Mouse (Mus musculus): ENCODE results near the gene Ftsj1. TPM values are rescaled to one million over a fixed set of nuclear protein-coding genes. Genes with fewer than 3 reads are reported as not detected.
A peak's percentile ranks its signal among the peaks of the same experiment; 100 is the strongest.

Gene Ftsj1
- total RNA-seq, 4 experiments from 2014 or later: 22.0 to 31.7 (median 26.1) TPM

GRCm38 (mm10) chrX:8219651-8220050, 32.6 kb downstream of the Ftsj1 start:
- DNase-seq (ENCODE audit: low spot score in 2 of 2): no peak

DNA sequence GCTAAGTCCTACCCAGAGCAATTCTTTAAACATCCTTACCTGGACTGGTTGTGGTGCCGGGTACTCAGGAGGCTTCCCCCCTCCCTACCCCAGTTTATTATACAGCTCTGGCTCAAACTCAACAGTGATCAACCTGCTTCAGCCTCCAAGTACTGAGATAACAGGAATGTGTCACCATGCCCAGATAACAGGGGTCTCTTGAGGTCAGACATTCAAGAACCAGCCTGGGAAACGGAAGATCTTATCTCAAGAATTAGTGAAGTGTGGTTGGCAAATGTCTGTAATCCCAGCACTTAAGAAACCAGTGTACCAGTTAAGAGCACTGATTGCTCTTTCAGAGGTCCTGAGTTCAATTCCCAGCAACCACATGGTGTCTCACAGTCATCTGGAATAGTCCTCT, 34.1 kb downstream of the Ftsj1 start:
- DNase-seq (ENCODE audit: low spot score in 2 of 2): no peak

GRCm38 (mm10) chrX:8217383-8217782, 34.8 kb downstream of the Ftsj1 start:
- peak; percentile 15 to 31 for DNase-seq (ENCODE audit: low spot score in 2 of 2)

DNA sequence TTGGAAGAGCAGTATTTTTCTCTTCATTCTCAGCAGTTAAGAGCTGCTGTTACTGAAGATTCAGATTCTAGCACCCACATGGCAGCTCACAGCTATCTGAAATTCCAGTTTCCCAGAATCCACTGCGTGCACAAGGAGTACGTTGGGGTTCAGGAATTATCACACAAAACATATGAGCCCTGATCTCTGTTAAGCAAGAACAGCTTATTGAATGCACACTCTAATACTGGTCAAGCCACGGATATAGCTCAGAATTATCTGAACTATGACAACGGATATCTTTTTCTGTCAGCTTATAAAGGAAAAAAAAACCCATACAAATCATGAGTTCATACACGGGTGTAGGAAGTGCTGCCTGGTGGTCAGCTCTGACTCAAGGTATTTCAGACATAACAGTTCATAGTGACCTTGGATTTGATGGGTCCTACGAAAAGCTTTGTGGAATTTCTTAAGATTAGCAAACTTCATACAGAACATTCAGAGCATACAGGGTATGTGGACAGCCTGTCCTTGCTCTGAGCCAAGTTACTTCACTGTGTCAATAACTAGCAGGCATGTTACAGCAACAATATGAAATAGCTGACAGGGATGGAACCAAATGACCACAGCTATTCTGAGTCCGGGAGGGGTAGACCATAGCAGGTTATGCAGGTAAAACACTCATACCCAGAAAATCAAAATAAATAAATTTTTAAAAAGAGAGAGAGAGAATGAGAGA, 40.6 kb downstream of the Ftsj1 start:
- no peak for DNase-seq (ENCODE audit: low spot score in 2 of 2)

- DNase-seq (ENCODE audit: low spot score in 2 of 2): no peak
Measured at GRCm38 (mm10) chrX:8209720-8210119, 42.5 kb downstream of the Ftsj1 start.

DNA sequence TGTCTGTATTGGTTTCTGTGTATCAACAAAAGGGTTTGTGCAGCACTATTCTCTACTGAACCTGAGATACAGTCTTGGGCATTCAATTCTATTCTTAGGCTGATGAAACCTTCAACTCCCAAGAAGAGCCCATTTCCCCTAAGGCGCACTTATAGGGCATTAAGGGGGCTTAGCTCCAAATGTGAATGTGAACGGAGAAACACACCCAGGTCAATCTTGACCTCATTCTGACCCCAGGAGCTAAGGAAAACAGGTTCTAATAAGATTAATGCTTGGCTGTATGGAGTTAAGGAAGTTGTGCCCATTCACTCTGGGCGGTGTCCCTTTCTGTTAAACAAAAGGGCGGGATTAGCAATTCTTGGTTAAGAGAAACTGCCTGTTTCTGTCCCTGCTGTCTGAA, 45.0 kb downstream of the Ftsj1 start:
- DNase-seq (ENCODE audit: low spot score in 2 of 2): no peak

- no peak for DNase-seq (ENCODE audit: low spot score in 2 of 2)
Measured at GRCm38 (mm10) chrX:8206694-8207197, 45.5 kb downstream of the Ftsj1 start.

DNA sequence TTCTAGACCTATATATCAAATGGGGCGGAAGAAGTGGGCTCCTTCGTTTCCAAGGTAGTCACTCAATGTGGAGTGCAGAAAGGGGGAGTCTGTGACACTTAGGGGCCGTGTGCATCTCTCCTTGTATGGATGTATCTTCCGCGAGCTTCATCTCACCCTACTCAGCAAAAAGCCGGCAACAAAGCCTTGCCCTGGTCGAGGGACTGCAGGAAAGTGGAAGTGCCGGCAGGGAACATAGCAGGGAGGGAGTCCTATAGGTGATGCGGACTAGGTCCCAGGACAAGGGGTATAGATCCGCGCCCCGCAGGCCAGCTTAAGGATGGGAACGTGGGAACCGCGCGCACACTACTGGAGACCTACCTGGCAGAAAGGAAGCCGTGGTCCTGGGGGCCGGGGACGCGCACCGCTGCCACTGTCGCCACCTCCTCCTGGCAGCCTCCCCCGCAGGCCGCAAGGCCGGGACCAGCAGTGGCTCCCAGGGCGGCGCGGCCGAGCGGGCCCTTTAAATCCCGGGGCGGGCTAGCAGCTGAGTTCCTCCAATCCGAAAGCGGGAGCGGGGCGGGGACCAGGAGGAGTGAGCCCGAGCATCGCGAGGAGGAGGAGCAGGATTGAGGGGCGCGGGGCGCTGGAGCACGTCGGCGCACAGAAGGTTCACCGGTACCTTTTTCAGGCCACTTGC, 46.1 kb downstream of the Ftsj1 start, which contains the start of gene Porcn:
Porcn (minus strand) TSS at position 511 of the 679 bp plus-strand sequence.
- DNase-seq (ENCODE audit: low spot score in 2 of 2): peak; percentile 69 to 78

- DNase-seq (ENCODE audit: low spot score in 2 of 2): peak in 1 of 2 experiments; percentile 16
Measured at GRCm38 (mm10) chrX:8205551-8205950, 46.7 kb downstream of the Ftsj1 start.

DNA sequence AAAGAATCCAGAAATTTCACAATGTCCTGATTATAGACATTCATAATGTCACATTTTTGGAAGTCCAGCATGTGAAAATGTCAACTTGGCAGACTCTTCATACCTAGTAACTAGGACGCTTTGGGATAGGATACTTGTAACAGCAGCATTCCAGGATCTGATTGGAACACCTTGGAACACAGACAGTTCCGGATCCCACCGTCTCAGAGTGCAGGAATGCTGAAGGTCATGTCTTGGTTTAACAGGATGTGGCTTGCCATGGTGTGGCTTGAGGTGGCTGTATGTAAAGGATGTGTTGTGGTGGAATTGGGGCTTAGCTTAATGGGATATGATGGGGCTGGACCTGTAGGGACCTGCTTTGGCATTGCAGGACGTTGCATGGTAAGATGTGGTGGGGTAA, 47.1 kb downstream of the Ftsj1 start:
- no peak for DNase-seq (ENCODE audit: low spot score in 2 of 2)

DNA sequence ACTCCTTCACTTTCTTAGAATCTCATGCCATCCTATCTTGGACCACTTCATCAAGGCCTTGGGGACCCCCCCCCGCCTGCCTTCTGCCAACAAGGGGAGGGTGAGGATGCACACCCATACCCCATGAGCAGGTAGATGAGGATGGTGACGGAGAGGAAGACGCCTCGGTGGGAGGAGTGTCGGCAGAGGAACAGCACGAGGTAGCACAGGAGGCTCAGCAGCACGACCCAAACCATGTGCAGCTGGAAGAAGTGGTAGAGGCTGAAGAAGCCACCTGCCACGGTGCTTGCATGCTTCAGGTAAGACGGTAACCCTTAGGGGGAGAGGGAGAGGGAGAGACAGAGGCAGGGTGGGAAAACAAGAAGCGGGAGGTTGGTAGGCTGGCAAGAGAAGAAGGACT, 48.1 kb downstream of the Ftsj1 start:
- no peak for DNase-seq (ENCODE audit: low spot score in 2 of 2)

DNA sequence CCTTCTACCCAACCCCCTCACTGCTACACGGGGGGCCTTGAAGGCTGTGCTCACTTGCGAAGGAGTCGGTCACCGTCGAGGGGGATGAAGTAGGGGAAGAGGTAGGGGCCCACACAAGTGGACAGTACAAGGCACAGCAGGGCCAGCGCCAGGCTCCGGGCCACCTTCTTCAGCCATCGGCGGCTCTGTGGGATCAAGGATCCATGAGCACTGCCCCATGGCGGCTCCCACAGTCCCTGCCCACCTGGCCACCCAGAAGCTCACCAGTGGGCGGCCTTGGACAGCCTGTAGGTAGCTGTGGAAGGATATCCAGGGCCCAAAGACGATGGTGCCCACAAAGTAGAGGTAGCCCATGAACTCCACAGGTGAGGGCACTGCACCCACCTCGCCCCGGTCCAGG, 49.1 kb downstream of the Ftsj1 start:
- DNase-seq (ENCODE audit: low spot score in 2 of 2): no peak

DNA sequence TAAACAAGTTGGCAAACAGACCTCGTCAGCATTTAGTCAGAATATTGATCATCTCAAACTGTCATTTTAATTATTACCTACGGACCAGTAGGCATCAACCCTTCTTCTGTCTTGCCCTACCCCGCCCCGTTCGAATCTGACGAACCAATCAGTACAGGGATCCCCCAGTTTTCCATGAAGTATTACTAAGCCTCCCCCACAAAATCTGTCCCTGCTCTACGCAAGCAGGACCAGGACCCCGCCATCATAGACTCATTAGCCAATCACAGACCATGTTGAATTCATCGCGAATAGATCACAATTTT, 58.8 kb downstream of the Ftsj1 start, which contains the start of gene Ebp:
Ebp (minus strand) TSS at position 94 of the 305 bp plus-strand sequence.
- peak; percentile 46 to 66 for DNase-seq (ENCODE audit: low spot score in 2 of 2)

GRCm38 (mm10) chrX:8192640-8193418, 59.4 kb downstream of the Ftsj1 start:
- peak; percentile 69 to 74 for DNase-seq (ENCODE audit: low spot score in 2 of 2)

DNA sequence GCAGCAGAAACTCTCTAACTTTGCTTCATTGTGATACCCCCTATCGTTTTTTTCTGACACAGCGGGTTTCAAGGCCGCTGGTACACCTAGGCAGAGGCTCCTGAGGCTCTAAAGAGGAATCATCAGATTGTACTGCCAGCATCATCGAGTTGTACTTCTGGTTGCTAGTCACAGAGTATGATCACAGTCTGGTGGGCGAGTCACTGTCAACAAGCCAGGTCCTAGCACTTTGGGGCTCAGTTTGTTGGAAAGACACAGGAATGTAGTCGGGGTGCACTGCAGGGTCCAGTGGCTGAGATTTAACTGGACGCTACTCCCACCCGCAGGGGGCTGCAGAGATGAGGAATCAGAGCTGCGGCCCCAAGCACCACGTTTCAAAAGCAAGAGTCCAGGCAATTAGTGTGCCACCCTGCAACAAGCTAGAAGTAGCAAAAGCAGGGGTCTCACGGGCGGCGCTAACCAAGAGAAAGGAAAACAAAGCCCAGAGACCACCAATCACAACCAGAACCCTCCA, 60.0 kb downstream of the Ftsj1 start:
- DNase-seq (ENCODE audit: low spot score in 2 of 2): no peak

Other genes with a start within 250 kb of the Ftsj1 start
- not detected for gene Glod5, start 233.9 kb downstream of the Ftsj1 start, total RNA-seq (2022)
- 10 to 100 TPM; 18.1 to 28.6 (median 23.6) TPM for gene Suv39h1, start 177.6 kb downstream of the Ftsj1 start, total RNA-seq (2022)
- gene Was, start 161.9 kb downstream of the Ftsj1 start, total RNA-seq (2022): 1 to 10 TPM in 3 of 4 experiments, under 1 TPM in 1; 0.83 to 4.5 (median 2.4) TPM
- gene Wdr13, start 119.5 kb downstream of the Ftsj1 start, total RNA-seq (2022): 100 to 1,000 TPM; 188 to 218 (median 204) TPM
- 100 to 1,000 TPM; 111 to 215 (median 130) TPM for gene Rbm3, start 106.5 kb downstream of the Ftsj1 start, total RNA-seq (2022)
- 10 to 100 TPM; 12.4 to 13.5 (median 12.6) TPM for gene Tbc1d25, start 76.2 kb downstream of the Ftsj1 start, total RNA-seq (2022)
- 10 to 100 TPM; 27.5 to 38.5 (median 33.2) TPM for gene Ebp, start 58.9 kb downstream of the Ftsj1 start, total RNA-seq (2022)
- 100 to 1,000 TPM in 1 of 4 experiments, 10 to 100 TPM in 3; 89.7 to 110 (median 95.1) TPM for gene Porcn, start 45.9 kb downstream of the Ftsj1 start, total RNA-seq (2022)
- gene Slc38a5, start 18.7 kb upstream of the Ftsj1 start, total RNA-seq (2022): 1 to 10 TPM; 2.1 to 4.0 (median 3.6) TPM
- gene Ssxb10, start 75.0 kb upstream of the Ftsj1 start, total RNA-seq (2022): not detected
- not detected for gene Ssxb9, start 114.6 kb upstream of the Ftsj1 start, total RNA-seq (2022)
- gene Ssxb1, start 160.9 kb upstream of the Ftsj1 start, total RNA-seq (2022): not detected
- gene Ssxb2, start 209.3 kb upstream of the Ftsj1 start, total RNA-seq (2022): not detected